Mouse (Mus musculus): ENCODE measurements around the gene Smok2b.
"Not testable (repeated sequence)": the region's sequence is repeated elsewhere in the genome, so short reads cannot be mapped to it uniquely, and the experiment has no call there.

The Smok2b gene

DNA sequence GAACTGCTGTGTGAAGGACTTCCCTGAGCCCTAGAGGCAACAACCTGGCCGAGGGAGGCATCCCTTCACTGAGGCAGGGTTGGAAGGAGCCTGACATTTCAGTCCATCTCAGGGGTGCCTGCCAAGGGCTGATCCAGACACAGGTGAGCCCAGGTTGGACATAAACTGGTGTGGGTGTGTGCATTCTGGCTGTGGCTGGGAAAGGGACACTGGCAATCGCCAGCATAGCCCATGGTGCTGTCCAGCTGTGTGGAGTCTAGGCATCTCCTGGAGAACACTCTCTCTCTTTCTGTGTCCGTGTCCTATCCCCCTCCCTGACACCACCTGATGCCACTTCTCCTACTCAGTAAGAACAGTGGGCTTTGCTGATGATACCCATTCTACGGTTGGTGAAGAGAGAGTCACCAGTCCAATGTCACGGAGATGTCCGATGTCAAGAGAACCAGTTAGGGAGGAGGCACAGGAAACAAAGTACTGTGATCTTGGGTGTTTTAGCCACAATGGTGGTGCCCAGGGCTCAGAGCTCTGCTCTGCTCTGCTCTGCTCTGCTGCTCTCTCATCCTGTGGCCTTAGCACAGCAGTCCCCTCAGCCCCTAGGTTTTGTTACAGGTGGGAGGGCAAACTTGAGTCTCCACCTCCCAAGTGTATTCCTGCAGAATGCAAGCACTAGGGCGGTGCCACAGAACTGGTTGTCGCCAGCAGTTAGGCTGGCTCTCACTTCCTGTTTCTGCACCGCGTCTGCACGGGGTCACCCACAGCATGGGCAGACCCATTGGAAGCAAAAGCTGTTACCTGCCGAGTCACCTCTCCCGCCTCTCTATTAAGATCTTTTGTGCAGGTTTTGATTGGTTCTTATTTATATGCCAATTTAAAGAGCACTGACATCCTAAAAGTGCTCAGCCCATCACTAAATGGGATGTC, 11.0 kb downstream of the Smok2b start:
- not testable (repeated sequence) for DNase-seq (ENCODE audit: low spot score)

GRCm38 (mm10) chr17:13254786-13255185, 24.7 kb downstream of the Smok2b start:
- DNase-seq (ENCODE audit: low spot score) = not testable (repeated sequence)

Data from MN1 (cell line).